Mouse (Mus musculus): ENCODE data around the gene Tram2. TPM values are rescaled to one million over a fixed set of nuclear protein-coding genes. Genes with fewer than 3 reads are reported as not detected.

Tram2 gene
- polyA plus RNA-seq, 1 experiment from 2014 or later: 9.4 TPM

Other genes starting within 250 kb of the Tram2 start
- gene Paqr8, start 188.6 kb downstream of the Tram2 start, polyA plus RNA-seq (2015; fragmentation: Nextera tagmentation; extraction: Ambion mirVana): 3.9 and 4.3 TPM in 2 replicates
- 2.4 and 3.2 TPM in 2 replicates for gene Efhc1, start 127.6 kb downstream of the Tram2 start, polyA plus RNA-seq (2015; fragmentation: Nextera tagmentation; extraction: Ambion mirVana)
- gene Tmem14a, start 139.3 kb upstream of the Tram2 start, polyA plus RNA-seq (2015; fragmentation: Nextera tagmentation; extraction: Ambion mirVana): 11.8 and 12.7 TPM in 2 replicates
- 10.3 and 11.8 TPM in 2 replicates for gene Gsta3, start 161.4 kb upstream of the Tram2 start, polyA plus RNA-seq (2015; fragmentation: Nextera tagmentation; extraction: Ambion mirVana)